16 mouse cellular contexts compared by ENCODE assay signal in genomic region chr15:38570735-38571134, GRCm38 (mm10).
A peak's percentile ranks its signal among the peaks of the same experiment; 100 is the strongest.
DNase-seq lines count a peak whose midpoint lies in the region; ATAC-seq and TF ChIP-seq lines count a peak whose summit lies in the region.
"Had no signal": no experiment of that assay in that cellular context is flagged by ENCODE, and none has a peak within 500 bp of the region (broad histone marks: within the 10 kb centered on the region; RNA-seq: fewer than 3 reads in every experiment).

No protein-coding gene starts in this region.

- H3K9me3 ChIP-seq in heart, embryonic 12.5 days (replicated peaks): no peaks in the 10 kb centered on the region
- no peaks in the 10 kb centered on the region for H3K9me3 ChIP-seq in lung, embryonic 14.5 days (ENCODE audit: low read depth, low read length)
- H3K9me3 ChIP-seq in stomach, postnatal 0 days (ENCODE audit: control insufficient read depth, low read length): no peaks in the 10 kb centered on the region
- H3K9me3 ChIP-seq: liver, embryonic 13.5 days; neural tube, embryonic 12.5 days had no signal

- ATAC-seq in heart, embryonic 12.5 days (ENCODE audit: insufficient number of reproducible peaks, low FRiP score): no peak
- no peak for ATAC-seq in lung, embryonic 14.5 days (ENCODE audit: insufficient read depth)
- peak; percentile 86 for ATAC-seq in stomach, postnatal 0 days (ENCODE audit: low FRiP score, low TSS enrichment)

- 0 out of 2 replicates have a peak, but pooled peaks cover 5% of the 10 kb centered on the region for H3K27me3 ChIP-seq in heart, embryonic 12.5 days (replicated peaks)
- H3K27me3 ChIP-seq in lung, embryonic 14.5 days (ENCODE audit: insufficient read depth, low read length): no peaks in the 10 kb centered on the region
- H3K27me3 ChIP-seq in stomach, postnatal 0 days (ENCODE audit: control insufficient read depth, insufficient read depth, low read length): no peaks in the 10 kb centered on the region
- H3K27me3 ChIP-seq: neural tube, embryonic 12.5 days had no signal

- H3K4me3 ChIP-seq in heart, embryonic 12.5 days: no peak overlapping the region
- no peak overlapping the region for H3K4me3 ChIP-seq in lung, embryonic 14.5 days (ENCODE audit: low read depth, low read length)
- H3K4me3 ChIP-seq in stomach, postnatal 0 days (ENCODE audit: low read depth, low read length): no peak overlapping the region
- H3K4me3 ChIP-seq: liver, embryonic 13.5 days; neural tube, embryonic 12.5 days had no signal

- H3K4me1 ChIP-seq in heart, embryonic 12.5 days (replicated peaks): peaks cover 36% of the 10 kb centered on the region
- no peaks in the 10 kb centered on the region for H3K4me1 ChIP-seq in lung, embryonic 14.5 days (ENCODE audit: insufficient read depth)
- no peaks in the 10 kb centered on the region for H3K4me1 ChIP-seq in stomach, postnatal 0 days (replicated peaks; ENCODE audit: control insufficient read depth, insufficient read depth)
- H3K4me1 ChIP-seq: neural tube, embryonic 12.5 days had no signal

- H3K9ac ChIP-seq in heart, embryonic 12.5 days: peak overlapping the region; percentile 42; the same call in 1 of the 2 replicates
- H3K9ac ChIP-seq in lung, embryonic 14.5 days: no peak overlapping the region
- H3K9ac ChIP-seq in stomach, postnatal 0 days (ENCODE audit: low read length): no peak overlapping the region
- H3K9ac ChIP-seq: liver, embryonic 13.5 days; neural tube, embryonic 12.5 days had no signal

- no peak for DNase-seq in heart, postnatal 4 days
- peak; percentile 65 to 80 for DNase-seq in lung, adult 18-20 months
- no peak for DNase-seq in lung, postnatal 4 days
- DNase-seq in lung, embryonic 14.5 days: peak; percentile 11
- DNase-seq in stomach, postnatal 0 days (ENCODE audit: low spot score): peak; percentile 88
- DNase-seq in gastrocnemius, adult 18-20 months (ENCODE audit: low spot score): no peak
- no peak for DNase-seq in cerebellum, postnatal 10 days
- DNase-seq: B cell, adult 2 months; cerebellum, adult 18-20 months; kidney, postnatal 10 days; layer of hippocampus, postnatal 36 days; liver, embryonic 13.5 days; right cerebral cortex, postnatal 25 days; thymus, postnatal 14 days had no signal

- no peak overlapping the region for H3K27ac ChIP-seq in heart, embryonic 12.5 days (ENCODE audit: poor library complexity, severe bottlenecking)
- H3K27ac ChIP-seq in lung, embryonic 14.5 days (ENCODE audit: low read depth): no peak overlapping the region
- H3K27ac ChIP-seq in stomach, postnatal 0 days (replicated peaks): peak overlapping the region; percentile 74
- H3K27ac ChIP-seq: liver, embryonic 13.5 days; neural tube, embryonic 12.5 days had no signal

- H3K4me2 ChIP-seq in heart, embryonic 12.5 days: no peak overlapping the region
- no peak overlapping the region for H3K4me2 ChIP-seq in lung, embryonic 14.5 days
- H3K4me2 ChIP-seq in stomach, postnatal 0 days (replicated peaks; ENCODE audit: low read depth): no peak overlapping the region
- H3K4me2 ChIP-seq: liver, embryonic 13.5 days; neural tube, embryonic 12.5 days had no signal

- TF ChIP-seq CTCF in lung, embryonic 14.5 days (IDR thresholded peaks at IDR 0.05; ENCODE audit: low read depth): no peak
- no peak for TF ChIP-seq CTCF in stomach, postnatal 0 days (IDR thresholded peaks at IDR 0.05; ENCODE audit: low read depth)

- WGBS in heart, embryonic 12.5 days: 40% methylated on average over 8 of the region's 8 CpGs
- WGBS in lung, embryonic 14.5 days: 33% methylated on average over 8 of the region's 8 CpGs
- 43% methylated on average over 8 of the region's 8 CpGs for WGBS in stomach, postnatal 0 days

- TF ChIP-seq EP300 in stomach, postnatal 0 days (optimal IDR thresholded peaks at IDR 0.05): no peak

- H3K36me3 ChIP-seq in heart, embryonic 12.5 days: no peaks in the 10 kb centered on the region
- H3K36me3 ChIP-seq in lung, embryonic 14.5 days (ENCODE audit: insufficient read depth): no peaks in the 10 kb centered on the region
- H3K36me3 ChIP-seq in stomach, postnatal 0 days (ENCODE audit: control insufficient read depth, insufficient read depth, low read length): no peaks in the 10 kb centered on the region
- H3K36me3 ChIP-seq: liver, embryonic 13.5 days; neural tube, embryonic 12.5 days had no signal

Comparison
In these comparisons a context has a peak if more than half of its experiments do, and no peak if none do; other contexts are left out.
1. DNase-seq: peak in lung, adult 18-20 months (2 of 2), lung, embryonic 14.5 days (single experiment) and stomach, postnatal 0 days (single experiment); none in heart, postnatal 4 days (single experiment), lung, postnatal 4 days (0 of 2), gastrocnemius, adult 18-20 months (single experiment) and cerebellum, postnatal 10 days (0 of 2).